Mouse (Mus musculus): ENCODE data around the gene Cacna1e. TPM values are rescaled to one million over a fixed set of nuclear protein-coding genes. Genes with fewer than 3 reads are reported as not detected.

Cacna1e gene
- polyA plus RNA-seq, 1 experiment from 2014 or later, result 35.1 TPM

DNA sequence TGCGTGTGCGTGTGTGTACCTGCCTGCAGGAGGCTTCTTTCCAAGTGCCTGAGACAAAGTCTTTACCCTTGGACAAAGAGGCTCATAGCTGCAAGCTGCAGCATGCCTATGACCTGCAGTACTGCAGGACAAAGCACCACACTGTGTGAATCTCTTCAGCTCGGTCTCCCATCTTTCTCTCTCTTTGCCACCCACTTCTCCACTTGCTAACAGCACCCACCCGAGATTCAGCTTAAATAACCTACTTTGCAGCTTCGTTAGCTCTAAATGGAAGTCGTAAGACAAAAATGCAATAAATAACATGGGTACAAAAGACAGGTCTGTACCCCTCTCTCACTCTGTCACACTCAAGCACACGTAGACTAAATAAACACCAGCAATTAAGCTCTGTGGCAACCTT lies 268.5 kb downstream of the Cacna1e start:
- ATAC-seq (ENCODE audit: low read depth), result no peak
- Histone ChIP-seq H3K4me2 (ENCODE audit: low read depth, low read length) (no peak overlapping the region), H3K27me3 (ENCODE audit: control insufficient read depth, insufficient read depth, low read length) (no peaks in the 10 kb centered on the region), H3K9me3 (ENCODE audit: control insufficient read depth, low read length) (no peaks in the 10 kb centered on the region), H3K9ac (replicated peaks; ENCODE audit: low read depth, low read length) (no peak overlapping the region), H3K4me1 (ENCODE audit: control insufficient read depth, insufficient read depth, low read length) (no peaks in the 10 kb centered on the region), H3K36me3 (ENCODE audit: control insufficient read depth, insufficient read depth, low read length) (no peaks in the 10 kb centered on the region), H3K27ac (ENCODE audit: low read depth, low read length) (no peak overlapping the region), H3K4me3 (ENCODE audit: low read depth, low read length) (no peak overlapping the region)
- WGBS, result 57% methylated on average over 7 of the region's 7 CpGs

DNA sequence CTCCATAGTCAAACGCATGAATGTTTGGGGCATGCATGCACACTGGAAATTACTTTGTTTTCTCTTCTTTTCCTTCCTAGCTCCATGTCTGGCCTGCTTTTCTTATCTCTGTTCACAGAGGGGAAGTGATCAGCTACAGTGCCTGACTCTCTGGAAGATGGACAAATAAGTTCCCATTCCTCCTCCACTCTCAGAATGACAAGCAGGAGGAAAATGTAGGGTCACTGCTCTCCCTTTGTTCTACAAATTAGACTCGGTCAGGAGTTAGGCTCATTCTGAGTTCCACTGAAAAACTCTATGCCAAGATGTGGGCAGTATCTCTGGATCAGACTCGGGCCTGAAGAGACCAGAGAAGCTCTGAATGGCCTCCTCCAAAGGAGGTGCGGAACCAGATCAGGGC lies 275.8 kb downstream of the Cacna1e start:
- no peak for ATAC-seq (ENCODE audit: low read depth)
- H3K4me2 ChIP-seq (ENCODE audit: low read depth, low read length), result no peak overlapping the region
- H3K27ac ChIP-seq (ENCODE audit: low read depth, low read length), result no peak overlapping the region
- WGBS, result 50% methylated on average over 4 of the region's 4 CpGs
- no peaks in the 10 kb centered on the region for H3K4me1 ChIP-seq (ENCODE audit: control insufficient read depth, insufficient read depth, low read length)
- no peaks in the 10 kb centered on the region for H3K36me3 ChIP-seq (ENCODE audit: control insufficient read depth, insufficient read depth, low read length)
- no peak overlapping the region for H3K9ac ChIP-seq (replicated peaks; ENCODE audit: low read depth, low read length)
- no peak overlapping the region for H3K4me3 ChIP-seq (ENCODE audit: low read depth, low read length)
- no peaks in the 10 kb centered on the region for H3K27me3 ChIP-seq (ENCODE audit: control insufficient read depth, insufficient read depth, low read length)
- no peaks in the 10 kb centered on the region for H3K9me3 ChIP-seq (ENCODE audit: control insufficient read depth, low read length)

DNA sequence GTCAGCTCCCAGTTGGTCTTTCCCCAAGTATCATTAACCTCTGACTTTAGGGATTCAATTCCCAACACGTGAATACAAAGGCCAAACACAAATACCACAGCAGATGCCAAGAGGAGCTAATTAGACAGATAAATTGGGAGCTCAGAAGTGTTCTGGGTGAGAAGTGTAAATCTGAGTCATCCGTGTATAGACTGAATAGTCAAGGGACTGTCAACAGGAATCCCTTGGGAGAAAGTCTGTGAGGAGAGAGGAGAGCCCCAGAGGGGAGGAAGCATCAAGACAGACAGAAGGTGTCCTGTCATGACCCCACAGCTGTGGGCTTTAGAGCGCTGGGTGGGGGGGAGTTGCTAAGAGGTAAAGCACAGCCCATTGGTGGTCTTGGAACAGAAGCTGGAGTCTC lies 276.9 kb downstream of the Cacna1e start:
- Histone ChIP-seq H3K4me3 (ENCODE audit: low read depth, low read length) (no peak overlapping the region), H3K27ac (ENCODE audit: low read depth, low read length) (no peak overlapping the region), H3K4me2 (ENCODE audit: low read depth, low read length) (no peak overlapping the region), H3K4me1 (ENCODE audit: control insufficient read depth, insufficient read depth, low read length) (no peaks in the 10 kb centered on the region), H3K9me3 (ENCODE audit: control insufficient read depth, low read length) (no peaks in the 10 kb centered on the region), H3K36me3 (ENCODE audit: control insufficient read depth, insufficient read depth, low read length) (no peaks in the 10 kb centered on the region), H3K9ac (replicated peaks; ENCODE audit: low read depth, low read length) (no peak overlapping the region), H3K27me3 (ENCODE audit: control insufficient read depth, insufficient read depth, low read length) (no peaks in the 10 kb centered on the region)
- ATAC-seq (ENCODE audit: low read depth), result no peak
- 65% methylated on average over 3 of the region's 3 CpGs for WGBS

DNA sequence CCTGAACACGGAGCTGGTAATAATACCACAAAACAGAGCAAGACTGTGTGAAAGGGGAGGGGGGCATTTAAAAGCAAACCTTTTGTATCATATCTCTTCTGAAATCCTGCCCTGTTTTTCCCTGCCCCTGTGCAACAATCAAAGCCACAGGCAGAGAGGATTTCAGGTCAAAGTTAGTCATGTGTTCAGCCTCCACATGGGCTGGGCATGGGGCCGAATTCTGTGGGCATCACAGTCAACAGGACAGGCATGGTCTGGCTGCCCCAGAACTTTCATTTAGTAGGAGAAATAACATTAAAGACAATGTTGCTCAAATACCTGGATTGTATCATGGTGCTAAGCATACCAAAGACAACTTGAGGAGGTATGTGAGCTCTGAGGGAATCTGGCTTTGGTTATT lies 278.7 kb downstream of the Cacna1e start:
- Histone ChIP-seq H3K36me3 (ENCODE audit: control insufficient read depth, insufficient read depth, low read length) (no peaks in the 10 kb centered on the region), H3K27me3 (ENCODE audit: control insufficient read depth, insufficient read depth, low read length) (no peaks in the 10 kb centered on the region), H3K4me3 (ENCODE audit: low read depth, low read length) (no peak overlapping the region), H3K9ac (replicated peaks; ENCODE audit: low read depth, low read length) (no peak overlapping the region), H3K27ac (ENCODE audit: low read depth, low read length) (no peak overlapping the region), H3K9me3 (ENCODE audit: control insufficient read depth, low read length) (no peaks in the 10 kb centered on the region), H3K4me2 (ENCODE audit: low read depth, low read length) (no peak overlapping the region), H3K4me1 (ENCODE audit: control insufficient read depth, insufficient read depth, low read length) (no peaks in the 10 kb centered on the region)
- 90% methylated on average over 2 of the region's 2 CpGs for WGBS
- no peak for ATAC-seq (ENCODE audit: low read depth)

DNA sequence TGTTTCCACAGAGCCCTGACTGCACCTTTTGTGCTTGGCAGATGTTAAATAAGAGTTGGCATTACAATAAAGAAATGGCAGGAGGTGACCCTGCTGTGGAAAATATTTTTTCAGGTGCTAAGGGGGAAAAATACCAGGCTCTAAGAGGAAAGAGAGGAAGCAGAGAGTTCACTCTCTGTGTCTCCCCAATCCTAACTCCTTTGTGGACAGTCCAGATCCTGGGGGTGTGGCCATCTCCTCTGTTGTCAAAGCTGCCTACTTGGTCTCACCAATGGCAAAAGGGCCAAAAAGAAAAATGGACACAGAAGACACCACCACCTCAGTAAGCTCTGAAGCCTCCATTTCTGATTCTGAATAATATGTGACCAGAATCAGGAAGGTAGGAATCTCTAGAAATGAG lies 280.5 kb downstream of the Cacna1e start:
- Histone ChIP-seq H3K9me3 (ENCODE audit: control insufficient read depth, low read length) (no peaks in the 10 kb centered on the region), H3K27ac (ENCODE audit: low read depth, low read length) (no peak overlapping the region), H3K4me3 (ENCODE audit: low read depth, low read length) (no peak overlapping the region), H3K4me1 (ENCODE audit: control insufficient read depth, insufficient read depth, low read length) (no peaks in the 10 kb centered on the region), H3K27me3 (ENCODE audit: control insufficient read depth, insufficient read depth, low read length) (no peaks in the 10 kb centered on the region), H3K4me2 (ENCODE audit: low read depth, low read length) (no peak overlapping the region), H3K9ac (replicated peaks; ENCODE audit: low read depth, low read length) (no peak overlapping the region), H3K36me3 (ENCODE audit: control insufficient read depth, insufficient read depth, low read length) (no peaks in the 10 kb centered on the region)
- no peak for ATAC-seq (ENCODE audit: low read depth)

DNA sequence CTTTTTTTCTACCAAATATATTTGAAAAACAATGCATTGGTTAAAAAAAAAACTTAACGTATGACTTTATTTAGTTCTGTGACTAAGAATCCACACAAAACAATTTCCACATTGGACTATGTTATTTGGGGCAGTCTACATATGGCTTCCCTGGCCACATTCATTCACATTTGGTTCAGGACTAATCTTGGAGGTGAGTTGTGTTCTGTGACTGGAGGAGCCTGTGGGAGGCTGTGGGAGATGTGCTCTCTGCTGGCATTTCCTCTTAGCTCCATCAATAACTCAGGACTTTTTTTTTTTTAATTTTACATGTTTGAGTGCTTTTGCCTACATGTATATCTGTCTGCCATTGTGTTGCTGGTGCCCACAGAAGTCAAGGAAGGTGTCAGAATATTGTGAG lies 281.8 kb downstream of the Cacna1e start:
- WGBS, result 92% methylated on average over 1 of the region's 1 CpGs
- Histone ChIP-seq H3K9ac (replicated peaks; ENCODE audit: low read depth, low read length) (no peak overlapping the region), H3K4me1 (ENCODE audit: control insufficient read depth, insufficient read depth, low read length) (no peaks in the 10 kb centered on the region), H3K27me3 (ENCODE audit: control insufficient read depth, insufficient read depth, low read length) (no peaks in the 10 kb centered on the region), H3K36me3 (ENCODE audit: control insufficient read depth, insufficient read depth, low read length) (no peaks in the 10 kb centered on the region), H3K27ac (ENCODE audit: low read depth, low read length) (no peak overlapping the region), H3K4me2 (ENCODE audit: low read depth, low read length) (no peak overlapping the region), H3K4me3 (ENCODE audit: low read depth, low read length) (no peak overlapping the region), H3K9me3 (ENCODE audit: control insufficient read depth, low read length) (no peaks in the 10 kb centered on the region)
- no peak for ATAC-seq (ENCODE audit: low read depth)

DNA sequence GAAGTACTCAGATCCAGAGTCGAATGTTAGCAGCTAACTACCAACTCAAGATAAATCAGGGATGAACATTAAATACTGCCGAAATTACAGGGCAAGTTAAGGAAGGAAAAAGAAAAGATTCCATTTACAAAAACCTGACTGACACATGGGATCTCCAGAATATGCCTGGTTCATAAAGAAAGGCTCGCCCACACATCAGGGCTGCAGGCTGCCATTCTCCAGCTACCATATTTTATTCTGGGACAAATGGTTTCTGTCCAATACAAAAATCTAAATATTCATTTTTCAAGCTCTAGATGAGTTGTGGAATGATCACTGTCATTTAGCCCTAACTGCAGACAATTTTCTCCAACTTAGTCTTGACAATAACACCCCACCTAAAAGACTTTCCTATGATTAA lies 301.8 kb downstream of the Cacna1e start:
- H3K9me3 ChIP-seq (ENCODE audit: control insufficient read depth, low read length), result no peaks in the 10 kb centered on the region
- WGBS, result 92% methylated on average over 3 of the region's 3 CpGs
- H3K9ac ChIP-seq (replicated peaks; ENCODE audit: low read depth, low read length), result no peak overlapping the region
- H3K27ac ChIP-seq (ENCODE audit: low read depth, low read length), result no peak overlapping the region
- no peaks in the 10 kb centered on the region for H3K36me3 ChIP-seq (ENCODE audit: control insufficient read depth, insufficient read depth, low read length)
- ATAC-seq (ENCODE audit: low read depth), result no peak
- H3K27me3 ChIP-seq (ENCODE audit: control insufficient read depth, insufficient read depth, low read length), result no peaks in the 10 kb centered on the region
- no peak overlapping the region for H3K4me3 ChIP-seq (ENCODE audit: low read depth, low read length)
- H3K4me1 ChIP-seq (ENCODE audit: control insufficient read depth, insufficient read depth, low read length), result no peaks in the 10 kb centered on the region
- H3K4me2 ChIP-seq (ENCODE audit: low read depth, low read length), result no peak overlapping the region

DNA sequence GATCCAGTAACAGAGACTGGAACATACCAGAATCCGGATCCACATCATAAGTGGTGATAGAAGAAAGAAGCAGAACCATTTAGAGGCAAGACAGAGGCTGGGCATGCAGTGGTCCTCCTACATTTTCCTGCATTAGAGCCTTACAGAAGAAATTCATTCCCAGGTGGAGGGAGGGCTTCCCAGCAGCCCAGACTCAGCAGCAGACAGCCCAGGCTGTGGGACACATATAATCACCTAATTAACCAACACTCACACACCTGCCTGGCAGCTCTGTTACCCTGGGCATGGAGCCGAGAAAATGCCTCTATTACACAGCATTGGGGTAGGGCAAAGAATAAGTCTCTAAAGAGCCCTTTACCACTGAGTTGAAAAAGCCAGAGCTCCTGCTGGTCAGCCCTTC lies 304.4 kb downstream of the Cacna1e start:
- H3K9me3 ChIP-seq (ENCODE audit: control insufficient read depth, low read length), result no peaks in the 10 kb centered on the region
- no peak for ATAC-seq (ENCODE audit: low read depth)
- no peaks in the 10 kb centered on the region for H3K27me3 ChIP-seq (ENCODE audit: control insufficient read depth, insufficient read depth, low read length)
- no peaks in the 10 kb centered on the region for H3K36me3 ChIP-seq (ENCODE audit: control insufficient read depth, insufficient read depth, low read length)
- no peak overlapping the region for H3K27ac ChIP-seq (ENCODE audit: low read depth, low read length)
- H3K9ac ChIP-seq (replicated peaks; ENCODE audit: low read depth, low read length), result no peak overlapping the region
- H3K4me2 ChIP-seq (ENCODE audit: low read depth, low read length), result no peak overlapping the region
- no peaks in the 10 kb centered on the region for H3K4me1 ChIP-seq (ENCODE audit: control insufficient read depth, insufficient read depth, low read length)
- no peak overlapping the region for H3K4me3 ChIP-seq (ENCODE audit: low read depth, low read length)
- 69% methylated on average over 2 of the region's 2 CpGs for WGBS

DNA sequence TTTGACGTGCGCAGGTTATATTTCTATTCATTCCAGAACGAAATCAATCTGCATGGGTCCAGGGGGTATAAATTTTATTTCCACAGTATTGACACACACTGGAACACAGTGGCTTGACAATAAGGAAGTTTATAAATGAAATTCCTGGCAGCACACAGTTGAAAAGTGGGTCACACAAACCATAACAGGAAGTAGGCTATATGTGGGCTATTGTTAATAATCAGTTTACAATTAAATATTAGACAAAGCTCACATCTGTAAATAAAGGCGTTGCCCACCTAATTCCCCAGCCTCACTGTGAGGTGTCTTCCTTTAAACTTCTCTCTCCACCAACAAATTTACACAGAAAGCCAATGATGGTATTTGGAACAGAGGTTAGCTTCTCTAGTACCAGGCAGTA lies 305.6 kb downstream of the Cacna1e start:
- H3K27me3 ChIP-seq (ENCODE audit: control insufficient read depth, insufficient read depth, low read length), result no peaks in the 10 kb centered on the region

DNA sequence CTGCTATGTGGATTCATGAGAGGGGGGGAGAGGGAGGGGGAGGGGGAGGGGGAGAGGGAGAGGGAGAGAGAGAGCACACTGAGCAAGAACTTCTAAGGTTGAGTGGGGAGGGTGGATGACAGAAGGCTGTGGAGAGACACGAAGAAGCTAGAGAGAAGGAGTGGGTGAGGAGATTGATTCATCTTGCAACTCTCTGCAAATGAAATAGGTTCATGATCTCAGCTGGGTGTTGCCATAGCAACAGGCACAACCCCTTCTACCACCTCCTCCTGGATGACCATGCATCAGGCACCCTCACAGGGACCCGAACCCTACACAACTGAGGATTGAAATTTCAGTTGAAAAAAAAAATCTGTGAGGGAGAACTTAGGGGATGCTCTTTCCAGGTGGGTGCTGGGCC lies 307.9 kb downstream of the Cacna1e start:
- Histone ChIP-seq H3K9ac (replicated peaks; ENCODE audit: low read depth, low read length) (no peak overlapping the region), H3K27me3 (ENCODE audit: control insufficient read depth, insufficient read depth, low read length) (no peaks in the 10 kb centered on the region), H3K9me3 (ENCODE audit: control insufficient read depth, low read length) (no peaks in the 10 kb centered on the region), H3K4me2 (ENCODE audit: low read depth, low read length) (no peak overlapping the region), H3K36me3 (ENCODE audit: control insufficient read depth, insufficient read depth, low read length) (no peaks in the 10 kb centered on the region), H3K27ac (ENCODE audit: low read depth, low read length) (no peak overlapping the region), H3K4me3 (ENCODE audit: low read depth, low read length) (no peak overlapping the region), H3K4me1 (ENCODE audit: control insufficient read depth, insufficient read depth, low read length) (no peaks in the 10 kb centered on the region)
- 62% methylated on average over 2 of the region's 2 CpGs for WGBS
- ATAC-seq (ENCODE audit: low read depth), result no peak

More for the DNA sequence above, 305.6 kb downstream of the Cacna1e start:
- H3K36me3 ChIP-seq (ENCODE audit: control insufficient read depth, insufficient read depth, low read length), result no peaks in the 10 kb centered on the region
- no peaks in the 10 kb centered on the region for H3K9me3 ChIP-seq (ENCODE audit: control insufficient read depth, low read length)
- 73% methylated on average over 4 of the region's 4 CpGs for WGBS
- H3K27ac ChIP-seq (ENCODE audit: low read depth, low read length), result no peak overlapping the region
- no peak overlapping the region for H3K4me2 ChIP-seq (ENCODE audit: low read depth, low read length)
- no peak overlapping the region for H3K4me3 ChIP-seq (ENCODE audit: low read depth, low read length)
- no peak for ATAC-seq (ENCODE audit: low read depth)
- no peaks in the 10 kb centered on the region for H3K4me1 ChIP-seq (ENCODE audit: control insufficient read depth, insufficient read depth, low read length)
- H3K9ac ChIP-seq (replicated peaks; ENCODE audit: low read depth, low read length), result no peak overlapping the region

Data from neural tube, embryonic 14.5 days (tissue).